Mouse (Mus musculus): ENCODE measurements around the gene Myf6. TPM values are rescaled to one million over a fixed set of nuclear protein-coding genes. Genes with fewer than 3 reads are reported as not detected.

The Myf6 gene
- polyA plus RNA-seq, 1 experiment from 2014 or later, result not detected

GRCm38 (mm10) chr10:107492867-107493579, 1.5 kb downstream of the Myf6 start:
- no peaks in the 10 kb centered on the region for H3K4me1 ChIP-seq
- no peaks in the 10 kb centered on the region for H3K27me3 ChIP-seq (replicated peaks)
- H3K9me3 ChIP-seq (replicated peaks), result no peaks in the 10 kb centered on the region
- 35% methylated on average over 18 of the region's 18 CpGs for WGBS (ENCODE audit: insufficient replicate concordance)
- no peak for ATAC-seq
- peak overlapping the region; percentile 32; the same call in 1 of the 2 replicates for H3K4me2 ChIP-seq
- no peak overlapping the region for H3K4me3 ChIP-seq
- H3K36me3 ChIP-seq, result no peaks in the 10 kb centered on the region
- H3K27ac ChIP-seq, result no peak overlapping the region
- H3K9ac ChIP-seq, result no peak overlapping the region

GRCm38 (mm10) chr10:107488654-107489315, 5.8 kb downstream of the Myf6 start:
- Histone ChIP-seq H3K27me3 (replicated peaks) (no peaks in the 10 kb centered on the region), H3K4me3 (no peak overlapping the region), H3K4me2 (peak overlapping the region; percentile 6; the same call in 1 of the 2 replicates), H3K36me3 (no peaks in the 10 kb centered on the region), H3K27ac (no peak overlapping the region), H3K9me3 (replicated peaks) (no peaks in the 10 kb centered on the region), H3K9ac (no peak overlapping the region), H3K4me1 (no peaks in the 10 kb centered on the region)
- no peak for ATAC-seq
- 25% methylated on average over 12 of the region's 12 CpGs for WGBS (ENCODE audit: insufficient replicate concordance)

GRCm38 (mm10) chr10:107486770-107487169, 7.8 kb downstream of the Myf6 start:
- Histone ChIP-seq H3K4me1 (no peaks in the 10 kb centered on the region), H3K27ac (no peak overlapping the region), H3K9me3 (replicated peaks) (no peaks in the 10 kb centered on the region), H3K4me3 (no peak overlapping the region), H3K36me3 (no peaks in the 10 kb centered on the region), H3K27me3 (replicated peaks) (no peaks in the 10 kb centered on the region), H3K9ac (no peak overlapping the region), H3K4me2 (no peak overlapping the region)
- no peak for ATAC-seq
- 63% methylated on average over 12 of the region's 12 CpGs for WGBS (ENCODE audit: insufficient replicate concordance)

GRCm38 (mm10) chr10:107485870-107486269, 8.7 kb downstream of the Myf6 start, which contains the start of gene Myf5:
Gene Myf5, minus strand, starts transcription at chr10:107486134.
- no peak within 1 kb of the TSS for H3K9ac ChIP-seq
- no peaks in the 10 kb centered on the region for H3K36me3 ChIP-seq
- H3K27ac ChIP-seq, result no peak within 1 kb of the TSS
- H3K9me3 ChIP-seq (replicated peaks), result no peaks in the 10 kb centered on the region
- H3K4me3 ChIP-seq, result no peak within 1 kb of the TSS
- no peak within 1 kb of the TSS for H3K4me2 ChIP-seq
- no peaks in the 10 kb centered on the region for H3K4me1 ChIP-seq
- no peak for ATAC-seq
- H3K27me3 ChIP-seq (replicated peaks), result no peaks in the 10 kb centered on the region
- WGBS (ENCODE audit: insufficient replicate concordance), result 54% methylated on average over 8 of the region's 8 CpGs

GRCm38 (mm10) chr10:107484050-107484449, 10.5 kb downstream of the Myf6 start:
- Histone ChIP-seq H3K4me2 (no peak overlapping the region), H3K36me3 (no peaks in the 10 kb centered on the region), H3K4me1 (no peaks in the 10 kb centered on the region), H3K27ac (no peak overlapping the region), H3K27me3 (replicated peaks) (no peaks in the 10 kb centered on the region), H3K9me3 (replicated peaks) (no peaks in the 10 kb centered on the region), H3K4me3 (no peak overlapping the region), H3K9ac (no peak overlapping the region)
- ATAC-seq, result no peak
- 69% methylated on average over 10 of the region's 10 CpGs for WGBS (ENCODE audit: insufficient replicate concordance)

GRCm38 (mm10) chr10:107473497-107473896, 21.0 kb downstream of the Myf6 start:
- no peaks in the 10 kb centered on the region for H3K36me3 ChIP-seq
- no peak for ATAC-seq
- H3K4me1 ChIP-seq, result no peaks in the 10 kb centered on the region
- no peak overlapping the region for H3K4me3 ChIP-seq
- no peak overlapping the region for H3K9ac ChIP-seq
- no peaks in the 10 kb centered on the region for H3K9me3 ChIP-seq (replicated peaks)
- H3K4me2 ChIP-seq, result no peak overlapping the region
- H3K27ac ChIP-seq, result no peak overlapping the region
- 35% methylated on average over 2 of the region's 2 CpGs for WGBS (ENCODE audit: insufficient replicate concordance)
- no peaks in the 10 kb centered on the region for H3K27me3 ChIP-seq (replicated peaks)

GRCm38 (mm10) chr10:107471712-107472111, 22.8 kb downstream of the Myf6 start:
- WGBS (ENCODE audit: insufficient replicate concordance), result 70% methylated on average over 5 of the region's 5 CpGs
- no peaks in the 10 kb centered on the region for H3K4me1 ChIP-seq
- no peak overlapping the region for H3K4me2 ChIP-seq
- H3K4me3 ChIP-seq, result no peak overlapping the region
- no peak overlapping the region for H3K27ac ChIP-seq
- no peaks in the 10 kb centered on the region for H3K27me3 ChIP-seq (replicated peaks)
- no peaks in the 10 kb centered on the region for H3K9me3 ChIP-seq (replicated peaks)
- H3K36me3 ChIP-seq, result no peaks in the 10 kb centered on the region
- H3K9ac ChIP-seq, result no peak overlapping the region
- no peak for ATAC-seq

- Histone ChIP-seq H3K36me3 (no peaks in the 10 kb centered on the region), H3K4me1 (no peaks in the 10 kb centered on the region), H3K27me3 (replicated peaks) (no peaks in the 10 kb centered on the region), H3K9me3 (replicated peaks) (no peaks in the 10 kb centered on the region), H3K4me2 (no peak overlapping the region), H3K9ac (no peak overlapping the region), H3K4me3 (no peak overlapping the region), H3K27ac (no peak overlapping the region)
- 68% methylated on average over 7 of the region's 7 CpGs for WGBS (ENCODE audit: insufficient replicate concordance)
- no peak for ATAC-seq
Measured at GRCm38 (mm10) chr10:107467819-107468218, 26.7 kb downstream of the Myf6 start.

- no peak for ATAC-seq
- Histone ChIP-seq H3K27ac (no peak overlapping the region), H3K36me3 (no peaks in the 10 kb centered on the region), H3K9me3 (replicated peaks) (no peaks in the 10 kb centered on the region), H3K9ac (no peak overlapping the region), H3K4me1 (no peaks in the 10 kb centered on the region), H3K4me2 (no peak overlapping the region), H3K27me3 (replicated peaks) (no peaks in the 10 kb centered on the region), H3K4me3 (no peak overlapping the region)
- 71% methylated on average over 5 of the region's 5 CpGs for WGBS (ENCODE audit: insufficient replicate concordance)
Measured at GRCm38 (mm10) chr10:107449496-107450330, 44.8 kb downstream of the Myf6 start.

Small RNA genes within 50 kb of the gene (microRNA-seq; reads per million reads assigned to microRNA genes)
- not detected for gene Gm44403

Other genes starting within 250 kb of the Myf6 start
- 0.72 and 1.2 TPM in 2 replicates for gene Lin7a, start 223.1 kb downstream of the Myf6 start, polyA plus RNA-seq (2016; fragmentation: Nextera tagmentation; extraction: Ambion mirVana)
- gene Myf5, start 8.6 kb downstream of the Myf6 start, polyA plus RNA-seq (2016; fragmentation: Nextera tagmentation; extraction: Ambion mirVana), result 0.10 and 0.51 TPM in 2 replicates
- 0.02 TPM in 1 of 2 replicates, not detected in the other for gene Ptprq, start 225.3 kb upstream of the Myf6 start, polyA plus RNA-seq (2016; fragmentation: Nextera tagmentation; extraction: Ambion mirVana)

All from liver, embryonic 12.5 days (tissue).